Mouse (Mus musculus): ENCODE measurements around the gene Tmbim4.

Gene Tmbim4

DNA sequence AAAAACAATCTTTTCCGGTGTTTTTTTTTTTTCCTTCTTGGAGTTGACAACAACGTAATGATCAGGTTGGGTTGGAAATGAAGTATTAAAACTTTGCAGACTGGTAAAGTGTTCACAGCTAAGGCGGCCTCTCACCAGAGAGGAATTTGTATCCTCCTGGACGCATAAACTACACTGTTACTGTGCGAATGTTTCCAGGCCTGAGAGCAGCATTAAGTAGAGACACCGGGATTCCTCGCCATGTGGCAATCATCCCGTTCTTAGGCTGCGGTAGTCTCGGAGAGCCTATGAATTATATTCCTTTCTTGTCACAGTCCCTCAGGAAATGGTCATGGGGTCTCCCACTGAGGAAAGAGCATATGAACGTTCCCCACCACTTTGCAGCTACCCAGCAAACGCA, 66.4 kb downstream of the Tmbim4 start:
- CTCF ChIA-PET, result interaction anchor here in 2 of 4 experiments (0.6 to 1.4 kb wide), 9 partner anchors 9 to 1367 kb away, joined by 3 to 9 read pairs (median 3); no protein-coding TSS in a partner anchor
- POLR2A ChIA-PET, result interaction anchor here in 1 of 4 experiments (1.1 kb wide), 1 partner anchor 35 kb away, joined by 3 read pairs; no protein-coding TSS in a partner anchor

DNA sequence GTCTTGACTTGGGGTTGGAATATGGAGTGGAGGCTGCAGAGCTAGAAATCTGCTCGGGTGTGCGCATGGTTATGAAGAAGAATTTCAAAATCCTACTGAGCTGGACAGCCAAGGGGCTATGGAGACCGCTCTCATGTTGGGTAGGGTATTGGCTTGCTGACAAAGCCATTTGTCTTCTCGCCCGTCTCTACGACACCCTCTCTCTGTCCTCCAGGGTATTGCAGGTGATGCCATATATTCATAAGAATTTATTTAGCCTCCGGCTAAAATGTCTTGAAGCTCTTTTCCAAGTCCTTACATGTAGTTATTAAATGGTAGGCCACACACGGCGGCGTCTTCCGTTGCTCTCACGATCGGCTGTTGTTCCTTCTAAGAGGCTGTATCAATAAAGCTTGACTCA, 68.6 kb downstream of the Tmbim4 start:
- ChIA-PET POLR2A (interaction anchor here in 1 of 4 experiments (0.6 to 1.3 kb wide), 4 partner anchors 15 to 338 kb away, joined by 3 to 4 read pairs (median 4); no protein-coding TSS in a partner anchor), CTCF (interaction anchor here (0.6 to 4.5 kb wide), 11 partner anchors 8 to 606 kb away, joined by 3 to 23 read pairs (median 6); no protein-coding TSS in a partner anchor)

- CTCF ChIA-PET, result interaction anchor here (0.6 to 4.5 kb wide), 23 partner anchors 9 to 605 kb away, joined by 3 to 23 read pairs (median 4); no protein-coding TSS in a partner anchor
- POLR2A ChIA-PET, result interaction anchor here in 1 of 4 experiments (0.6 to 1.7 kb wide), 5 partner anchors 14 to 473 kb away, joined by 3 to 5 read pairs (median 3); no protein-coding TSS in a partner anchor
These were observed 69.4 kb downstream of the Tmbim4 start for GRCm38 (mm10) chr10:120270777-120271176.

GRCm38 (mm10) chr10:120271318-120271717, 69.9 kb downstream of the Tmbim4 start:
- ChIA-PET CTCF (interaction anchor here (0.6 to 4.5 kb wide), 25 partner anchors 10 to 1124 kb away, joined by 3 to 23 read pairs (median 4); no protein-coding TSS in a partner anchor), POLR2A (interaction anchor here in 2 of 4 experiments (0.8 to 1.7 kb wide), 3 partner anchors 33 to 109 kb away, joined by 3 to 5 read pairs (median 3); no protein-coding TSS in a partner anchor)

GRCm38 (mm10) chr10:120271879-120272269, 70.5 kb downstream of the Tmbim4 start:
- ChIA-PET POLR2A (interaction anchor here in 3 of 4 experiments (0.5 to 1.7 kb wide), 6 partner anchors 16 to 370 kb away, joined by 3 to 5 read pairs (median 3); no protein-coding TSS in a partner anchor), CTCF (interaction anchor here (0.6 to 4.5 kb wide), 19 partner anchors 10 to 1124 kb away, joined by 3 to 25 read pairs (median 4); no protein-coding TSS in a partner anchor)

GRCm38 (mm10) chr10:120272270-120272883, 71.0 kb downstream of the Tmbim4 start:
- ChIA-PET POLR2A (interaction anchor here in 3 of 4 experiments (0.5 to 0.8 kb wide), 5 partner anchors 16 to 369 kb away, joined by 3 to 4 read pairs (median 3); no protein-coding TSS in a partner anchor), CTCF (interaction anchor here (0.6 to 4.5 kb wide), 18 partner anchors 11 to 1125 kb away, joined by 3 to 25 read pairs (median 4); no protein-coding TSS in a partner anchor)

DNA sequence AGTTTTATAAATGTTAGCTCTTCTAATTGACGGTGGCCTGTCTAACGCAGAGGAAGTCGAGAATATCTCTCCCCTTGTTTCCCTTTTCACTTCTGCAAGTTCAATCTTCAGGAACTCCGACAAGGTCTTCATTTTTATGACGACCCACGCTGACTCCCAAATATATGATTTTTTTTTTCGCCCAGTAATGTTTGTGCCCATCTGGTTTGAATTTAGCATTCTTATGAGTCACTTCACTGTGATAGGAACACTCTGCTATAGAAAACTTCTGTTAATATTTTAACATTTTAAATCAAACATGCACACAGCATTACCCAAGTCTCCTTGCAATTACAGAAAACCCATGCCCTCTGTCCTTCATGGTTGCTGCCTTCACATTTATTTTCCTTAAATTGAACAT, 71.9 kb downstream of the Tmbim4 start:
- ChIA-PET POLR2A (no interaction called here), CTCF (interaction anchor here in 2 of 4 experiments (0.6 to 1.5 kb wide), 2 partner anchors 14 to 147 kb away, joined by 3 to 4 read pairs; no protein-coding TSS in a partner anchor)
